Mouse (Mus musculus): ENCODE measurements around the gene Slc17a4.

DNA sequence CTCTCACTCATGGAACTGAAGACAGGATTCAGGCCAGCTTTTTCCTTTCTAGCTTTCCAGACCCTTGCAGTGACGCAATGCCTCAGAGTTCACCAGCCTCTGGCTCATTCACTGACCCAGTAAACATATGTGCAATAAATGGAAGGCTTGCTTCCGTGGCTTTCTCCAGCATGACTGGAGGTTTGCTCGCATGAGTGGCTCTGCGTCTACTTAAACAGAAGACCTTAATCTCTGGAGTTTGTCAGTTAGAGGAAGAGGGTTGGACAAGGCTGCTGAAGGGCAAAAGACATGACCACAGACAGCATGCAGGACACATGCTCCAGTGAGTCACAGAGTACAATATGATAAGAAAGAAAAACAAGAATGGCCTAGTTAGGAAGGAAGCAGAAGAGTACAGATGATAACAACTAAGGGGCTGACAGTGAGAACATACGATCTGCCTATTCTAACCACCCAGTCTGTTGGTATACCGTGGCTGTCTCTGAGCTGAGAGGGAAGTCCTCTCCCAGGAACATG is 960 bp downstream of the Slc17a4 start:
- no peak for TF ChIP-seq POLR2A (IDR thresholded peaks at IDR 0.05; ENCODE audit: control insufficient read depth, low read depth, low read length)
- TF ChIP-seq CTCF (IDR thresholded peaks at IDR 0.05; ENCODE audit: control insufficient read depth, insufficient read depth, insufficient replicate concordance, low read depth, low read length) = no peak

All from testis, adult 2 months (tissue).